Mouse (Mus musculus) limb, embryonic 11.5 days (tissue): ENCODE measurements around the gene Tm9sf3. TPM values are rescaled to one million over a fixed set of nuclear protein-coding genes. Genes with fewer than 3 reads are reported as not detected.

Experiments used
- ATAC-seq: fragments of 200-750 bp; cut with Nextera tagmentation; 2 replicates; pipeline ENCODE4 v1.8.0; 2017; ENCODE audit warnings: low read depth; ENCODE audit not compliant: insufficient number of reproducible peaks, low FRiP score, low TSS enrichment
- DNase-seq: peaks from one replicate; pipeline ENCODE4 v3.0.0-alpha.2; 2015; ENCODE audit warnings: low spot score
- H3K27ac ChIP-seq: fragments of 300-500 bp; sonication (generic); replicated peaks from 2 replicates; pipeline ENCODE4 v1.5.1; 2014; ENCODE audit warnings: low read depth, mild to moderate bottlenecking, low read length
- H3K27me3 ChIP-seq: fragments of 300-500 bp; sonication (generic); 2 replicates; pipeline ENCODE4 v1.6.1; 2014; ENCODE audit warnings: mild to moderate bottlenecking, low read length, mixed read lengths; ENCODE audit not compliant: control insufficient read depth, insufficient read depth
- H3K36me3 ChIP-seq: fragments of 300-500 bp; sonication (generic); 2 replicates; pipeline ENCODE4 v1.6.1; 2014; ENCODE audit warnings: mild to moderate bottlenecking, low read length, moderate library complexity, mixed read lengths; ENCODE audit not compliant: control insufficient read depth, insufficient read depth
- H3K4me1 ChIP-seq: fragments of 300-500 bp; sonication (generic); 2 replicates; pipeline ENCODE4 v1.6.1; 2014; ENCODE audit warnings: low read length, mixed read lengths; ENCODE audit not compliant: control insufficient read depth, insufficient read depth
- H3K4me2 ChIP-seq: fragments of 300-500 bp; sonication (generic); 2 replicates; pipeline ENCODE4 v1.6.1; 2014; ENCODE audit warnings: low read depth, mild to moderate bottlenecking, moderate library complexity; ENCODE audit not compliant: severe bottlenecking
- H3K4me3 ChIP-seq: fragments of 300-500 bp; sonication (generic); 2 replicates; pipeline ENCODE4 v1.5.1; 2014; ENCODE audit warnings: low read depth, low read length
- H3K9ac ChIP-seq: fragments of 300-500 bp; sonication (generic); 2 replicates; pipeline ENCODE4 v1.6.1; 2014; ENCODE audit warnings: mild to moderate bottlenecking, low read length
- H3K9me3 ChIP-seq: fragments of 300-500 bp; sonication (generic); 2 replicates; pipeline ENCODE4 v1.6.1; 2016; ENCODE audit warnings: low read length; ENCODE audit not compliant: control insufficient read depth
- WGBS: fragments of 180-500 bp; shearing (Covaris S2); extraction: QIAGEN DNeasy Blood & Tissue Kit; methylation state at CpG from one replicate; pipeline ENCODE4 v1.1.7; 2014; 5-methylcytosine and 5-hydroxymethylcytosine counted together
- polyA plus RNA-seq: library from polyadenylated mRNA; unstranded; fragments of >200 nt; fragmentation: Nextera tagmentation; extraction: Ambion mirVana; gene quantifications from 2 replicates; pipeline ENCODE4 v1.2.1, GENCODE M21; 2014

Gene Tm9sf3
- polyA plus RNA-seq, 1 experiment from 2014 or later: 132 TPM

GRCm38 (mm10) chr19:41254584-41254983 is 9.2 kb downstream of the Tm9sf3 start:
- Histone ChIP-seq H3K9me3 (no peaks in the 10 kb centered on the region), H3K9ac (no peak overlapping the region), H3K4me1 (no peaks in the 10 kb centered on the region), H3K27me3 (no peaks in the 10 kb centered on the region), H3K36me3 (no peaks in the 10 kb centered on the region), H3K4me3 (no peak overlapping the region), H3K27ac (no peak overlapping the region), H3K4me2 (no peak overlapping the region)
- ATAC-seq (no peak), DNase-seq (no peak)
- 89% methylated on average over 5 of the region's 5 CpGs for WGBS

DNA sequence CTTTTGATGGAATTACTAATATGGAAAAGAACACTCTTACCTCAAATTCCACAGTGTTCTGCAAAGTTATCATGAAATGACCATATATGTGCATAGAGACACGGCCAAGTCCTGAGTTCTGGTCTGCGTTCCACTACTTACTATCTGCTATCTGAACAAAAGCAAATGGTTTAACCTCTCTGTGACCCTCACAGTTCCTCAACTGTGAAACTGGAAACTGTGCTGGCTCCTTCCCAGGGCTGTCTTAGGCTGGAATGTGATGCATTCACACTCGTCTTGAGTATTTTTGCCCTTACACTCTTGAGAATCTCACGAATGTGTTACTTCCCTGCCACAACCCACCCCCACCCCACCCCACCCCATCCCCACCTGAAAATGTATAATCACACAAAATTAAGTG is 14.8 kb downstream of the Tm9sf3 start:
- H3K36me3 ChIP-seq: no peaks in the 10 kb centered on the region
- 77% methylated on average over 4 of the region's 4 CpGs for WGBS

DNA sequence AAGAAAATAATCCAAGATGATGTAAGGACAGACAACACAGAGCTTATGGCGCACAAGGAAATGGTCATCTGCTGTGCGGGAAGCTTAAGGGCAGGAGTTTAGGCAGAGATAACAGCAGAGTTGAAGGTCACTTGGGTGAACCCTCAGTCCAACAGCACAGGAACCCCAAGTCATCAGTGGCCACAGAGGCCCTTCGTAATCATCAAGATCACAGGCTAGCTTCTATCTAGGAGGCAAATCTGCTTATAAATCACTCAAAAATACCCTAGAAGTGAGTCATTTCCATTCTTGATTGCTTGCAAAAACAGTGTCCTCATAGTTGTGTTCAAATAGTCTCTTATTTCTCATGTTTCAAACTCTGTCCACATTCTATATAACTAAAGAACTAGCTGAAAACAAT is 15.5 kb downstream of the Tm9sf3 start:
- Histone ChIP-seq H3K27me3 (no peaks in the 10 kb centered on the region), H3K4me3 (no peak overlapping the region), H3K4me1 (no peaks in the 10 kb centered on the region), H3K9me3 (no peaks in the 10 kb centered on the region), H3K27ac (no peak overlapping the region), H3K36me3 (no peaks in the 10 kb centered on the region), H3K4me2 (no peak overlapping the region), H3K9ac (no peak overlapping the region)
- ATAC-seq: no peak
- WGBS: 93% methylated on average over 3 of the region's 3 CpGs
- DNase-seq: no peak

More for the DNA sequence above, 14.8 kb downstream of the Tm9sf3 start:
- ATAC-seq: no peak
- DNase-seq: no peak
- no peak overlapping the region for H3K9ac ChIP-seq
- no peaks in the 10 kb centered on the region for H3K9me3 ChIP-seq
- H3K4me2 ChIP-seq: no peak overlapping the region
- H3K27me3 ChIP-seq: no peaks in the 10 kb centered on the region
- no peak overlapping the region for H3K4me3 ChIP-seq
- no peak overlapping the region for H3K27ac ChIP-seq
- H3K4me1 ChIP-seq: no peaks in the 10 kb centered on the region

GRCm38 (mm10) chr19:41246271-41246670 is 17.5 kb downstream of the Tm9sf3 start:
- ATAC-seq (no peak), DNase-seq (no peak)
- H3K9me3 ChIP-seq: no peaks in the 10 kb centered on the region
- no peaks in the 10 kb centered on the region for H3K4me1 ChIP-seq
- no peaks in the 10 kb centered on the region; the same call in 1 of the 2 replicates for H3K36me3 ChIP-seq
- H3K4me2 ChIP-seq: no peak overlapping the region
- no peak overlapping the region for H3K27ac ChIP-seq
- WGBS: 82% methylated on average over 4 of the region's 4 CpGs
- no peaks in the 10 kb centered on the region for H3K27me3 ChIP-seq
- no peak overlapping the region for H3K9ac ChIP-seq
- H3K4me3 ChIP-seq: no peak overlapping the region

GRCm38 (mm10) chr19:41244581-41244980 is 19.2 kb downstream of the Tm9sf3 start:
- H3K4me1 ChIP-seq: no peaks in the 10 kb centered on the region
- 67% methylated on average over 6 of the region's 6 CpGs for WGBS
- no peak for ATAC-seq

DNA sequence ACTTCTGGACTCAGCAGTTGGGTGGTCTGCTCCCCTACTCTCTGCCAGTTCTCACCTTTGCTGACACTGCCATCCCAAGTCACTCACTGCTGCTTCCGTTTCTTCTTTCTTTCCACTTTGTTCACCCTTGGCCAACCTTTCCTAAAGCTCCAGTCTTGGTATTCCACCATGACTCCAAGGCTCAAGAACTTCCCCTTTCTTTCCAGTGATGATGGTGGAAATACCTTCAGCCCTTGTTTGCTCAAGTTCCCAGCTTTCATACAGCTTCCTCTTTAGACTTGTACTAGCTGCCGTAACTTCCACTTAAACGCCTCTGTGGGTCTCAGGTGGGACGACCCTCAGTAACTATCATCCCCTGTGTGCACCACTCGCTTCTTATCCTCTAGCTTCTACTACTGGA is 21.8 kb downstream of the Tm9sf3 start:
- Histone ChIP-seq H3K36me3 (peaks cover 6% of the 10 kb centered on the region; the same call in 1 of the 2 replicates), H3K9me3 (no peaks in the 10 kb centered on the region), H3K4me1 (no peaks in the 10 kb centered on the region), H3K9ac (no peak overlapping the region), H3K27ac (no peak overlapping the region), H3K4me3 (no peak overlapping the region), H3K4me2 (no peak overlapping the region), H3K27me3 (no peaks in the 10 kb centered on the region)
- WGBS: 96% methylated on average over 5 of the region's 5 CpGs
- ATAC-seq (no peak), DNase-seq (no peak)

More at GRCm38 (mm10) chr19:41244581-41244980, 19.2 kb downstream of the Tm9sf3 start:
- no peak overlapping the region for H3K9ac ChIP-seq
- H3K4me3 ChIP-seq: no peak overlapping the region
- H3K27me3 ChIP-seq: no peaks in the 10 kb centered on the region
- no peaks in the 10 kb centered on the region for H3K9me3 ChIP-seq
- no peak overlapping the region for H3K4me2 ChIP-seq
- peak; percentile 66 for DNase-seq
- H3K36me3 ChIP-seq: peaks cover 2% of the 10 kb centered on the region; the same call in 1 of the 2 replicates
- no peak overlapping the region for H3K27ac ChIP-seq

DNA sequence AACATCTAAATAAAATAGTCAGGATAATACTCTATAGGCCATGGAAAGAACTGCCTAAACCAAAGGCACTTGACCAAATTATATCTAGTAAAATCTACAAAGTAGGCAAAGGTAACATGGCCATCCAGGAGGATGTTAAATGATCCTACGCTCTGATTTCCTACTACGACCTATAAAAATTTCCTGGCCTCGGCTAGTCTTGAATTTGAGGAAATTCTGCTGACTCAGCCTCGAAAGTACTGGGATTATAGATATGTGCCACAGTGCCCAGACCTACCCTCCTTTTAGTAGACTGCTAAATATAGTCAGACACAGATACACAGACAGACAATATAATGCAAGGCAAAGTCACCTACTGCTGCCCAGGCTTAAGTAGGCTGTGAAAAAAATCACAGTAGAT is 30.1 kb downstream of the Tm9sf3 start:
- Histone ChIP-seq H3K4me3 (no peak overlapping the region), H3K27me3 (no peaks in the 10 kb centered on the region), H3K9ac (no peak overlapping the region), H3K9me3 (no peaks in the 10 kb centered on the region), H3K4me2 (no peak overlapping the region), H3K4me1 (no peaks in the 10 kb centered on the region), H3K36me3 (peaks cover 12% of the 10 kb centered on the region; the same call in 1 of the 2 replicates), H3K27ac (no peak overlapping the region)
- ATAC-seq: no peak
- WGBS: 92% methylated on average over 4 of the region's 4 CpGs
- no peak for DNase-seq

DNA sequence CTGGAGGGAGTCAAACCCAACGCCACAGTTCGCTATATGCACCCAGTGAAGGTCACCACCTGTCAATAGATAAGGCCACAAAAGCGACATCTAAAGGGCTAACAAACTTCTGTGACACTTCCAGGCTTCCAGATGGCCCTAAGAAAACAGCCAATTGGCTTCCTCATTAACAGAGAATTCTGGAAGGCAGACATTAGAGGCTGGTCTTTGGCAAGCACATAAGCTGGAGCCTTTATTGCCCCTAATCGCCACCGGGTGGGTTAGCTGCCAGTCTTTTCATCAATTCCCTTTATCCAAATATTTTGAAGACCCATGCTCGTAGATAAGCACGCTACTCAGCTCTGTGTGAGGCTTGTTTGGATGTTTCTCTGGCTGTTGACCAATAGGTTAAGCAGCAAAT is 55.5 kb downstream of the Tm9sf3 start:
- 11% methylated on average over 7 of the region's 7 CpGs for WGBS
- Histone ChIP-seq H3K4me2 (no peak overlapping the region), H3K27me3 (peaks cover 26% of the 10 kb centered on the region), H3K36me3 (peaks cover 3% of the 10 kb centered on the region; the same call in 1 of the 2 replicates), H3K4me3 (no peak overlapping the region), H3K9ac (no peak overlapping the region), H3K9me3 (no peaks in the 10 kb centered on the region), H3K27ac (no peak overlapping the region), H3K4me1 (0 out of 2 replicates have a peak, but pooled peaks cover 9% of the 10 kb centered on the region)
- DNase-seq: no peak
- no peak for ATAC-seq

GRCm38 (mm10) chr19:41206811-41207344 is 56.9 kb downstream of the Tm9sf3 start, which contains the start of gene Tll2:
Gene Tll2 (minus strand): TSS chr19:41206835.
- Histone ChIP-seq H3K27me3 (peaks cover 26% of the 10 kb centered on the region), H3K9me3 (no peaks in the 10 kb centered on the region), H3K4me2 (peak within 1 kb of the TSS; percentile 95), H3K9ac (peak within 1 kb of the TSS; percentile 9; the same call in 1 of the 2 replicates), H3K27ac (no peak within 1 kb of the TSS), H3K4me3 (peak within 1 kb of the TSS; percentile 32), H3K4me1 (0 out of 2 replicates have a peak, but pooled peaks cover 9% of the 10 kb centered on the region), H3K36me3 (peaks cover 3% of the 10 kb centered on the region; the same call in 1 of the 2 replicates)
- DNase-seq: peak; percentile 80
- WGBS: under 1% methylated on average over 32 of the region's 32 CpGs
- peak; percentile 95 for ATAC-seq
